Comparison of ENCODE assay signal across 19 mouse cellular contexts in genomic region chr1:96859995-96860684, GRCm38 (mm10). TPM values are rescaled to one million over a fixed set of nuclear protein-coding genes. Genes with fewer than 3 reads are reported as not detected.
"Had no signal": no experiment of that assay in that cellular context is flagged by ENCODE, and none has a peak within 500 bp of the region (broad histone marks: within the 10 kb centered on the region; RNA-seq: fewer than 3 reads in every experiment).

No protein-coding gene starts in this region.

- DNase-seq: lung, adult 18-20 months; lung, embryonic 14.5 days; lung, postnatal 10 days; lung, postnatal 4 days; midbrain, embryonic 14.5 days; right cerebral cortex, postnatal 14 days; thymus, adult 2 months; thymus, postnatal 25 days; thymus, postnatal 4 days had no signal

- H3K36me3 ChIP-seq: midbrain, embryonic 10.5 days; midbrain, embryonic 12.5 days; neural tube, embryonic 13.5 days; neural tube, embryonic 15.5 days; stomach, embryonic 15.5 days had no signal

- H3K27ac ChIP-seq: midbrain, embryonic 10.5 days; midbrain, embryonic 12.5 days; neural tube, embryonic 13.5 days; neural tube, embryonic 15.5 days; stomach, embryonic 15.5 days; stomach, postnatal 0 days had no signal

- H3K9ac ChIP-seq: lung, embryonic 14.5 days; midbrain, embryonic 12.5 days; neural tube, embryonic 13.5 days; neural tube, embryonic 15.5 days; stomach, embryonic 15.5 days had no signal

- H3K4me1 ChIP-seq: midbrain, embryonic 10.5 days; midbrain, embryonic 12.5 days; neural tube, embryonic 13.5 days; neural tube, embryonic 15.5 days; stomach, embryonic 15.5 days had no signal

- H3K9me3 ChIP-seq: midbrain, embryonic 10.5 days; midbrain, embryonic 12.5 days; neural tube, embryonic 13.5 days; neural tube, embryonic 15.5 days; stomach, embryonic 15.5 days had no signal

- H3K27me3 ChIP-seq: midbrain, embryonic 12.5 days; neural tube, embryonic 13.5 days; neural tube, embryonic 15.5 days; stomach, embryonic 15.5 days had no signal

- ATAC-seq: midbrain, embryonic 16.5 days had no signal

- H3K4me2 ChIP-seq: lung, embryonic 14.5 days; midbrain, embryonic 12.5 days; neural tube, embryonic 13.5 days; neural tube, embryonic 15.5 days; stomach, embryonic 15.5 days had no signal

- H3K4me3 ChIP-seq: midbrain, embryonic 10.5 days; midbrain, embryonic 12.5 days; myocyte; neural tube, embryonic 13.5 days; neural tube, embryonic 15.5 days; stomach, embryonic 15.5 days had no signal

RNA-seq across cellular contexts. Expression of gene Slco4c1, which starts 11.8 kb away (rescaled TPM):
- polyA plus RNA-seq: midbrain, embryonic 10.5 days; myocyte; neural tube, embryonic 11.5 days; testis, adult 2 months had no signal
